Mouse (Mus musculus) forebrain, embryonic 14.5 days (tissue): ENCODE results near the gene Gm27021. TPM values are rescaled to one million over a fixed set of nuclear protein-coding genes. Genes with fewer than 3 reads are reported as not detected.

Experiments
- polyA plus RNA-seq: library from polyadenylated mRNA; unstranded; fragments of >200 nt; fragmentation: Nextera tagmentation; extraction: Ambion mirVana; gene quantifications from 2 replicates; pipeline ENCODE4 v1.2.1, GENCODE M21; 2014

Gene Gm27021
- polyA plus RNA-seq, 1 experiment from 2014 or later = 2.9 TPM

Other genes starting within 250 kb of the Gm27021 start
- gene Gins2, start 78.8 kb downstream of the Gm27021 start, polyA plus RNA-seq = 33.4 and 44.1 TPM in 2 replicates
- 7.1 and 8.3 TPM in 2 replicates for gene 1190005I06Rik, start 20.4 kb downstream of the Gm27021 start, polyA plus RNA-seq
- gene Cox4i1, start 143 bp upstream of the Gm27021 start, polyA plus RNA-seq = 1,002 and 1,092 TPM in 2 replicates
- gene Emc8, start 494 bp upstream of the Gm27021 start, polyA plus RNA-seq = 193 and 216 TPM in 2 replicates
- gene Irf8, start 68.3 kb upstream of the Gm27021 start, polyA plus RNA-seq = 2.0 and 4.1 TPM in 2 replicates